Comparison of ENCODE assay signal across 8 mouse cellular contexts in genomic region chr17:28953251-28953650, GRCm38 (mm10). TPM values are rescaled to one million over a fixed set of nuclear protein-coding genes. Genes with fewer than 3 reads are reported as not detected.
A peak's percentile ranks its signal among the peaks of the same experiment; 100 is the strongest.
DNase-seq lines count a peak whose midpoint lies in the region; ATAC-seq and TF ChIP-seq lines count a peak whose summit lies in the region.

No protein-coding gene starts in this region.

- H3K27me3 ChIP-seq in midbrain, postnatal 0 days (ENCODE audit: insufficient read depth, low read length) = no peaks in the 10 kb centered on the region

- peak overlapping the region; percentile 95 for H3K27ac ChIP-seq in midbrain, postnatal 0 days (ENCODE audit: low read depth, low read length)

- 16% methylated on average over 9 of the region's 9 CpGs for WGBS in midbrain, postnatal 0 days

- no peak for ATAC-seq in midbrain, postnatal 0 days (ENCODE audit: low FRiP score)
- no peak for ATAC-seq in megakaryocyte-erythroid progenitor cell, adult 5-6 weeks (replicated peaks; ENCODE audit: low FRiP score, low TSS enrichment, poor library complexity, severe bottlenecking)

- TF ChIP-seq CTCF in brain, embryonic 14.5 days (IDR thresholded peaks at IDR 0.05; ENCODE audit: borderline replicate concordance, extremely low read depth, insufficient read depth, insufficient read length) = no peak
- no peak for TF ChIP-seq CTCF in midbrain, postnatal 0 days (IDR thresholded peaks at IDR 0.05)

- H3K4me2 ChIP-seq in midbrain, postnatal 0 days (ENCODE audit: low read depth, low read length, poor library complexity, severe bottlenecking) = peak overlapping the region; percentile 64

- 0 out of 2 replicates have a peak, but pooled peaks cover 6% of the 10 kb centered on the region for H3K36me3 ChIP-seq in midbrain, postnatal 0 days (ENCODE audit: insufficient read depth, low read length)

- peak; percentile 29 for DNase-seq in kidney, adult 18-20 months
- no peak for DNase-seq in kidney, postnatal 25 days
- peak; percentile 24 for DNase-seq in brain, embryonic 14.5 days (ENCODE audit: low read depth)
- peak; percentile 16 for DNase-seq in heart, adult 8-10 months (ENCODE audit: low spot score)
- DNase-seq in kidney, postnatal 4 days = peak; percentile 26 to 51
- DNase-seq in midbrain, postnatal 0 days (ENCODE audit: low spot score) = peak; percentile 16
- DNase-seq in natural killer cell, adult 2 months (ENCODE audit: low spot score in 2 of 2) = no peak

- H3K9ac ChIP-seq in midbrain, postnatal 0 days (replicated peaks; ENCODE audit: low read length, poor library complexity, severe bottlenecking) = peak overlapping the region; percentile 85

- peak overlapping the region; percentile 55 for H3K4me3 ChIP-seq in midbrain, postnatal 0 days (ENCODE audit: low read depth, low read length)

- no peak for TF ChIP-seq POLR2A in brain, embryonic 14.5 days (IDR thresholded peaks at IDR 0.05; ENCODE audit: borderline replicate concordance, extremely low read depth, insufficient read depth, insufficient read length, poor library complexity, severe bottlenecking)

- no peaks in the 10 kb centered on the region for H3K9me3 ChIP-seq in midbrain, postnatal 0 days (ENCODE audit: low read length)

- H3K4me1 ChIP-seq in midbrain, postnatal 0 days (ENCODE audit: insufficient read depth, low read length) = peaks cover 11% of the 10 kb centered on the region

RNA-seq across cellular contexts. Expression of gene Kctd20, which starts 1.5 kb away (rescaled TPM):
- 73.1 and 75.8 TPM in 2 replicates for polyA plus RNA-seq in brain, embryonic 14.5 days (2012; rRNA removed)
- 10 to 100 TPM; 33.5 to 58.8 (median 54.0) TPM for total RNA-seq in heart, adult 8-10 months (2022)
- 60.0 and 64.9 TPM in 2 replicates for total RNA-seq in midbrain, postnatal 0 days (2014; rRNA removed)
- polyA plus RNA-seq in midbrain, postnatal 0 days (2015; fragmentation: Nextera tagmentation; extraction: Ambion mirVana) = 63.2 and 63.8 TPM in 2 replicates
- total RNA-seq in megakaryocyte-erythroid progenitor cell, adult 5-6 weeks (2014; fragmentation: Nextera tagmentation) = 23.5 and 33.8 TPM in 2 replicates
- 31.4 and 39.9 TPM in 2 replicates for total RNA-seq in megakaryocyte-erythroid progenitor cell, adult 5-6 weeks (2017)

RNA-seq across cellular contexts. Expression of gene Pxt1, which starts 9.6 kb away (rescaled TPM):
- not detected in 2 replicates for polyA plus RNA-seq in brain, embryonic 14.5 days (2012; rRNA removed)
- under 1 TPM in 2 of 4 experiments, not detected in 2; 0.26 to 0.31 TPM for total RNA-seq in heart, adult 8-10 months (2022)
- 0.49 TPM in 1 of 2 replicates, not detected in the other for total RNA-seq in midbrain, postnatal 0 days (2014; rRNA removed)
- 0.15 TPM in 1 of 2 replicates, not detected in the other for polyA plus RNA-seq in midbrain, postnatal 0 days (2015; fragmentation: Nextera tagmentation; extraction: Ambion mirVana)
- total RNA-seq in megakaryocyte-erythroid progenitor cell, adult 5-6 weeks (2014; fragmentation: Nextera tagmentation) = not detected in 2 replicates
- total RNA-seq in megakaryocyte-erythroid progenitor cell, adult 5-6 weeks (2017) = not detected in 2 replicates

RNA-seq across cellular contexts. Expression of gene 4930539E08Rik, which starts 38.1 kb away (rescaled TPM):
- 0.69 and 0.98 TPM in 2 replicates for polyA plus RNA-seq in brain, embryonic 14.5 days (2012; rRNA removed)
- total RNA-seq in heart, adult 8-10 months (2022) = under 1 TPM in 1 of 4 experiments, not detected in 3; 0.06 TPM
- 9.8 and 32.9 TPM in 2 replicates for total RNA-seq in midbrain, postnatal 0 days (2014; rRNA removed)
- 4.3 and 4.5 TPM in 2 replicates for polyA plus RNA-seq in midbrain, postnatal 0 days (2015; fragmentation: Nextera tagmentation; extraction: Ambion mirVana)
- 0.20 and 0.33 TPM in 2 replicates for total RNA-seq in megakaryocyte-erythroid progenitor cell, adult 5-6 weeks (2014; fragmentation: Nextera tagmentation)
- 0.23 and 0.66 TPM in 2 replicates for total RNA-seq in megakaryocyte-erythroid progenitor cell, adult 5-6 weeks (2017)

RNA-seq across cellular contexts. Expression of gene Stk38, which starts 54.5 kb away (rescaled TPM):
- polyA plus RNA-seq in brain, embryonic 14.5 days (2012; rRNA removed) = 107 and 125 TPM in 2 replicates
- 10 to 100 TPM; 26.4 to 31.4 (median 29.0) TPM for total RNA-seq in heart, adult 8-10 months (2022)
- total RNA-seq in midbrain, postnatal 0 days (2014; rRNA removed) = 44.2 and 58.1 TPM in 2 replicates
- 42.1 and 47.9 TPM in 2 replicates for polyA plus RNA-seq in midbrain, postnatal 0 days (2015; fragmentation: Nextera tagmentation; extraction: Ambion mirVana)
- 123 TPM in 2 replicates for total RNA-seq in megakaryocyte-erythroid progenitor cell, adult 5-6 weeks (2014; fragmentation: Nextera tagmentation)
- 79.5 and 95.0 TPM in 2 replicates for total RNA-seq in megakaryocyte-erythroid progenitor cell, adult 5-6 weeks (2017)

Comparison
In these comparisons a context has a peak if more than half of its experiments do, and no peak if none do; other contexts are left out.
1. DNase-seq: peak in kidney, adult 18-20 months (single experiment), brain, embryonic 14.5 days (single experiment), heart, adult 8-10 months (single experiment), kidney, postnatal 4 days (2 of 2) and midbrain, postnatal 0 days (single experiment); none in kidney, postnatal 25 days (0 of 2) and natural killer cell, adult 2 months (0 of 2).